Mouse (Mus musculus): Measurements from ENCODE around the gene Tbk1.

Tbk1 gene

DNA sequence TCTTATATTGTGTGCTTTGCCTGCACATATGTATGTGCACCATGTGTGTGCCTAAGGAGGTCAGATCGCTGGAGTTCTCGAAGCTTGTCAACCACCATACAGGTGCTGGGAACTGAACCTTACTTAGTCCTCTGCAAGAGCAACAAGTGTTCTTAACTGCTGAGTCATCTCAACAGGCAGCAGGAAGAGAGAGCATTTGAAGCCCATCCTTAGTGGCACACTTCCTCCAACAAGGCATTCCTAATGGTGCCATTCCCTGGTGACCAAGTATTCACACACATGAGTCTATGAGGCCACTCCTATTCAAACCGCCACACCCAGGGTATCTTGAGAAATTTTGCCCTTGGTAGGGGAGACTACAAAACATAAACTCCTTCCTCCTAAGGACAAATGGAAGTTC, 44.4 kb downstream of the Tbk1 start:
- no peak for DNase-seq (ENCODE audit: low spot score)

DNA sequence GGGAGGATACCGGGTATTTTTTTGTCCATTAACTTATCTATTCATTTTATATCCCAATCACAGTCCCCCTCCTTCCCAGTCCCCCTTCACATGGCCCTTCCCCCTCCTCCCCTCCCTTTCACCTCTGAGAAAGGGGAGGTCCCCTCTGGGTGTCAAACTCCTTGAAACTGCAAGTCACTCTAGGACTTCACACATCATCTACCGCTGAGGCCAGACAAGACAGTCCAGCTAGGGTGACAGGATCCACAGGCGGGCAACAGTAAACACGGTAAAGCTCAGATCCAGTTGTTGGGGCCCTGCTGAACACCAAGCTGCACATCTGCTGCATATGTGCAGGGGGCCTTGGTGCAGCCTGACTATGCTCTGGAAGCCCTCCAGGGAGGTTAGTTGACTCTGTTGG, 51.6 kb downstream of the Tbk1 start:
- no peak for DNase-seq (ENCODE audit: low spot score)

DNA sequence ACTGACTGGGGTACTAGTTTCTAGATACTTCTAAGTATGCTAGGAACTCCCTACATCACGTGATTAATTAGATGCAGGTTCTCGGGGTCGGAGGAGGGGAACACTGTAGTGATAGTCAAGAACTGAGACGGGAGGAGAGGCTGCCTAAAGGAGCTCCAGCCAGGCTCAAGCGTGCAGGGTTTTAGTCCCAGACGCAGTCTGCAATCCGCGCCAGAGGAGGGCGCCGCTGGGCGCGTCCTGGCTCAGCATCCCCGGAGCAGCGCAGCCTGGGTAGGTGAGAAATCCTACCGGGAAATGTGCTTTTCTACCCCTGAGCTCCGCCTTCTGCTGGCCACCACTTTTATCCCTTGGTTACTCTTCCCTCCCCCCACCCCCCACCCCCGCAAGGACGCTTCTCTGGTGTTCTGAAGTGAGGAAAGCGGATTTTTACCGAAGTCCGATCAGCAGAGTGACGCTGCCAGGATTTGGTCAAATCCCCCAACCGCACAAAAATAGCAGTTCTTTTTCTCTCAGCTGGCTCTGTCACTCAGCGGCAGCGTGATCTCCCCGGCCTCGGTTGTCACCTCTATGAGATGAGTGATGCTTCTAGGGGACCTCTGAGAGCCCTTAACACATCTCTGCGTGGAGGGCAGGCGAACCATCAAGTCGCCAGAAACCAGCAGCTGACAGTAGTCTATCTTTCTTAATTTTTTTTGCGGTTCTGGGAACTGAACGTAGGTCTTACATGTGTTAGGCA, 53.3 kb downstream of the Tbk1 start:
- DNase-seq (ENCODE audit: low spot score): peak; percentile 59

DNA sequence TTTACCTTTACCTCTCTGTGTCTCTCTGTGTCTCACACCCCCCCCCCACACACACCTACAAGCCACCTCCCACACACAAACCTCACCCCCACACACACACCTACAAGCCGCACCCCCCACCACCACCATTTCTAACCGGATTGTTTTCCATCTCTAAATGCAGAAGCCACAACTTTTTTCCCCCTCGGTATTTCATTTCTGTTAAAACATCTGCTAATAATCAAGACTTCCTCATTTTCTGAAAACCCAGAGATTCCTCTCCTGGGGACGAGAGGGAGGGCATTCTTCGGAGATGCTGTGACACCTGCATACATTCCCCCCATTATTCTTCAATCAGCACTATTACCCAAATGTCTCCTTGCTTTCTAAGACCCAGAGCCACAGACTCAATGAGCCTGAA, 55.0 kb downstream of the Tbk1 start:
- DNase-seq (ENCODE audit: low spot score): no peak

DNA sequence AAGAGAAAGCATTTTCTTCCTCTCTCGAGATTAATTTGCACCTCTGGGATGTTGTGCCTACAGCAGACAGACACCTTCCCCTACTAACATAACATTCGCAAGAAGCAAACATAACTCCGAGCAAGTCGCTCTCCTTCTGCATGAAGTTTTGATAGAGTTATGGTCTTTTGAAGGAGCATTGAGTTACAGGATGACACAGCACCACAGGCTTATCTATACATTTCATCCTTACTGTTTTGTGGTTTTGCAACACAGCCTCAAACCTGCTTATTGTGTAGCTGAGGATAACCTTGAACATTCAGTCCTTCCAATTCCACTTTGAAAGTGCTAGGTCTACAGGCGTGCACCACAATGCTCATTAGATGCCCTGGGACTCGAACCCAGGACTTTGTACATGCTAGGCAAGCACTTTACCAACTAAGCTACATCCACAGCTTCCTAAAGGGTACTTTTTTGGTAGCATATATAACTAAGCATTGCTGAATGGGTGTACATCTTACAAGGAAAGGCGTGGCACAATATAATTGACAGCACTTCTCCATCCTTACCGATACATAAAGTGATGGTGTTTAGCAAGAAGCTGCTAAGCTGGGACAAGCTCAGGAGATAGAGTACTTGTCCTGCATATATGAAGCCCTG, 56.1 kb downstream of the Tbk1 start:
- DNase-seq (ENCODE audit: low spot score): no peak

DNA sequence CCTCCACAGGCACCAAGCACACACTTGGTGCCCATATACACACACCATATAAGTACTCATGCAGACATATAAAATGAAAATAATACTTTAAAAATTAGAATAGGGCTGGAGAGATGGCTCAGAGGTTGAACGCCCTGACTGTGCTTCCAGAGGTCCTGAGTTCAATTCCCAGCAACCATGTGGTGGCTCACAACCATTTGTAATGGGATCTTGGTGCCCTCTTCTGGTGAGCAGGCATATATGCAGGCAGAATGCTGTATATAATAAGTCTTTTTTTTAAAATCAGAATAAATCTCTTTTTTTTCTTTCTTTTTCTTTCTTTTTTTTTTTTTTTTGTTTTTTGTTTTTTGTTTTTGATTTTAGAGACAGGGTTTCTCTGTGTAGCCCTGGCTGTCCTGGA, 57.3 kb downstream of the Tbk1 start:
- no peak for DNase-seq (ENCODE audit: low spot score)

DNA sequence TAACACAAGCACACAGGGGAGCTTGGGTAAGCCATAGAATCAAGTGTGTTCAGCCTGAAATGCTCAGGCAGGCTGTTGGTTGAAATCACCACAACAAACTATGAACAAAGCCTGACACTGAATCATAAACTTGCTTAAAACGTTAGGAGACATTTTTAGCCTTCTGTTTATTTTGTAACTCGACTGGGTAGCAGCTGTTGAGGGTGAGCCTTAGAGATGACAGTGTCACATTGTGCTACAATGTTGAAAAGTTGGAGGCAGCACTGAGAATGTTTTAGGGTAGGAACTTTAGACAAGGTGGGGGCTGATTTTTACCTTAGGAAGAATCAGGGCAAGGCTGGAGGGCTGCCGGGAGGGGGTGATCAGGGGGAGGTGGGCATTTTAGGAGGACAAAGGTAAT, 58.1 kb downstream of the Tbk1 start:
- DNase-seq (ENCODE audit: low spot score): no peak

DNA sequence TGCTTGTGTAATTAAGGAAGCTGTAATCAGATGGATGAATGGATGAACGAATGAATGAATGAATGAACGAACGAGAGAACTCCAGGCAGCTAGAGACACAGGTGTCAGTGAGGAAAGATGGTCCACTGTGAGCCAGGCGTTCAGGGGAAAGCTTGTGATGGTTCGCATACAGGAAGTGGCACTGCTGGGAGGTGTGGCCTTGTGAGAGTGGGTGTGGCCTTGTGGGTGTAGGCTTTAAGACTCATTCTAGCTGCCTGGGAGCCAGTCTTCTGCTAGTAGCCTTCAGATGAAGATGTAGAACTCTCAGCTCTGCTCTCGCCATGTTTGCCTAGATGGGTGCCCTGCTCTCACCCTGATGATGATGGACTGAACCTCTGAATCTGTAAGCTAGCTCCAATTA, 59.5 kb downstream of the Tbk1 start:
- no peak for DNase-seq (ENCODE audit: low spot score)

DNA sequence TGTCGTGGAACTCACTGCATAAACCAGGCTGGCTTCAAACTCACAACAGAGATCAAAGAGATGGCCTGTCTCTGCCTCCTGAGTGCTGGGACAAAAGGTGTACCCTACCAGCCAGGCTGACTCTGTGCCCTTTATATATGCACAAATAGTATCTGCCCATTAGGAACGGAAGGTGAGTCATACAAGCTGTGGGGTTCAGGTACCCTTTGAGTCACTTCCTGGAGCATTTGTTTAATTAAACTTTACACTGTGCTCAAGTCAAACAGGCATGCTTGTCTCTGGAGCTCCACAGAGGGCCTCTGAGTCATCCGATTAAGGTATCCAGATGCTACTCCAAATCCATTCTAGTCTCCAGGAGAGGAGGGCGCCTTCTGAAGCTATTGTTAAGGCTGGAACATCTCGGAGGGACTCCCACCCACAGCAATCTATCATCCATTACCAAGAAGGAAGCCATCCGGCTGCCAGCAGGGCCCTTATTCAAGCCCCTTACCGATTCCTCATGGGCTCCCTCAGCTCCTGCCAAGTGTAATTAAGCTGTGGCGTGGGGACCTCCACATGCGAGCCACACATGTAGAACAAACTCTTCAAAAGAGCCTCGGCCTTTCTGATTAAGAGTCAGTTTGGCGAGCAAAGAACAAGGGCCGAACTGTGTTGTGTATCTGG, 65.5 kb downstream of the Tbk1 start:
- DNase-seq (ENCODE audit: low spot score): peak; percentile 33

DNA sequence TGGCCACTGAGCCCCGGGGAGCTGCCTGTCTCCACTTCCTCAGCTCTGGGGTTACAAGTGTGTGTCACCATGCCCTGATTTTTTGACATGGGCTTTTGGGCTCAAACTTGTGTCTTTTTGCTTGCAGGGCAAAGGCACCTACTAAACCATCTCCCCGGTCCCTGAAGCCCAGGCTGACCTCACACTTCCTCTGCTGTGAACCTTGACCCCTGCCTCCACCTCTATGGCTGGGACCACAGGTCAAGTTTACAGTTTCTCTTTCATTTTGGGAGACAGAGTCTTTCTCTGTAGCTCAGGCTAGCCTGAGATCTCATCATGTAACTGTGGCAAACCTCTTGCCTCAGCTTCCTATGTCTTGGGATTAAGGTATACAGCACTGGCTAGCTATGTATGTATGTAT, 66.9 kb downstream of the Tbk1 start:
- DNase-seq (ENCODE audit: low spot score): no peak

DNA sequence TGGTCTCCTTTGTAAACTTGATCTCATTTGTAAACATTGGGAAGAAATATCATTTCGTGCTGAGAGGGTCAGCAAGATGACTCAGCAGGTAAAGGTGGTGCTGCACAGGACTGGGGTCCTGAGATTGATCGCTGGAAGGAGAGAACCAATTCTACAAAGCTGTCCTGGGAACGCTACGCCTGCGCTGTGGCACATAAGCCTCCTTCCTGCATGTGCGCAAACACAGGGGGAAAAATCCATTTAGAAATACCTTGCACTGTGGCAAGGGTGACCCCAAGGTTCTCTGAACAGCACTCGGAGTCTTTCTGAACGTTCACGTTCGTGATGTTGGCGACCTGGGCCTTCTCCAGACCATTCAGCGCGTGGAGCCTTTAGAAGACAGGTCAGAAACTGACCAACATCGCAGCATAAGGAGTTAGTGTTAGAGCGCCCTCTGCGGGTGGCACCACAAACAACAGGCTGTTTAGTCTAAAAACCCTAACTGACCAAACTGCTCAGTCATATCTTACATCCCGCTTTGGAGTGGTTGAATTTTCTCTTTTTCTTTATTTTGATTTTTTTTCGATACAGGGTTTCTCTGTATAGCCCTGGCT, 70.5 kb downstream of the Tbk1 start:
- DNase-seq (ENCODE audit: low spot score): peak; percentile 91

DNA sequence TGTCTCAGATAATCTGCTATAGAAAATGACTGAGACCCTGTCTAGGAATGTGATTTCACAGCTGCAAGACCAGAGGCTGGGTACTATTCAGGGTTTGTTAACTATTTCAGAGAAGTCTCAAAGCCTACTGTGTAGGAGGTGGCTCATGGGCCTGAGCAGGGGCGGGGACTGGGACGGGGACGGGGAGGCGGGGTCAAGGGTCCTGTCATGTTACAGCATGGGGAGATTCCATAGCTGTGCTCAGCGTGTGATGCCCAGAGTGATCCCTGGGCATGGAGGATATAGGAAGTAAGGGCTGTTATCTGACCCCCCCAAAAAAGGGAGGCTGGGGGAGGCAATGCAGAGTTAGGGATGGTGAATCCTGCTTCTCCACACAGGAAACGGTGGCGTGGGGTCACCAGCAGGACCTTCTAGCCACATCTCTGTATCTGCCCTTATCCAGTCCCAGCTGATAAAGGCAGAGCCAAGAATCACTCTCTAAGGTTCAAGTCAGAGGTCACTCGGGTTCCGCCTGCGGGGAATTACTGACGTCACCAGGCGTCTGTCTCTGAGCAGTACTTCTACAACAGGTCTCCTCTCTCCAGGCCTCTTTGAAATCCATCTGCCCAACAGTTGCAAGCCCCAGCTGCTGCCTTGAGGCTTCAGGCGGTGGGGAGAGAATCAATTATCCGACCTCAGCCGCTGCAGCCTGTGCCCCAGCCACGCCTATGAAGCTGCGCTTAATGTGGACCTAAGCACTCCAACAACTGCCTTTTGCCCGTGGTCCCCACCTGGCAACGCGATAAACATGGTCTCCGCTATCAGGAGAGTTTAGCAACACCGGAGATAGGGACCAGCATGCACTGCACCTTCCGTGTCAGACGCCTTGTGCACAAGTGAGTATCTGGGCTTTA, 76.6 kb downstream of the Tbk1 start:
- no peak for DNase-seq (ENCODE audit: low spot score)

DNA sequence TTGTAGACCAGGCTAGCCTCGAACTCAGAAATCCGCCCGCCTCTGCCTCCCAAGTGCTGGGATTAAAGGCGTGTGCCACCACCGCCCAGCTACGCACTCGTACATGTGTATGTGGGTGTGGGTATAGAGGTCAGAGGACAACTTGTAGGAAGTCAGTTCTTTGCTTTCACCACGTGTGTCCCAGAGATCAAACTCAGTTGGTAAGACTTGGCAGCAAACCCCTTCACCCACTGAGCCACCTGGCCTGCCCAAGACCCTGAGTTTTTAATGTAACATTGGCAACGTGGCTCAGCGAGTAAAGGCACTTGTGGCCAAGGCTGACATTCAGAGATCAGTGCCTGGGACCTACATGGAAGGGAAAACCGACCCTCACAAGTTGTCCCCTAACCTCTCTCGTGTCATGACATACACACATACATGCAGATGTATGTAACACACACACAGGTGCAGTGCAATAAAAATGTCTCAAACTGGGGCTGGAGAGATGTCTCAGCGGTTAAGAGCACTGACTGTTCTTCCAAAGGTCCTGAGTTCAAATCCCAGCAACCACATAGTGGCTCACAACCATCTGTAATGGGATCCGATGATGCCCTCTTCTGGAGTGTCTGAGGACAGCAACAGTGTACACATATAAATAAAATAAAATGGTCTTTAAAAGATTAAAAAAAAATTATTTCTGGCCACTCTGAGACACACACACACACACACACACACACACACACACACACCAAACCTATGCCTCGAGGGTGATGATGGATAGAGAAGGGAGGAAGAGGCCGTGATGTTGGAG, 78.6 kb downstream of the Tbk1 start:
- no peak for DNase-seq (ENCODE audit: low spot score)

DNA sequence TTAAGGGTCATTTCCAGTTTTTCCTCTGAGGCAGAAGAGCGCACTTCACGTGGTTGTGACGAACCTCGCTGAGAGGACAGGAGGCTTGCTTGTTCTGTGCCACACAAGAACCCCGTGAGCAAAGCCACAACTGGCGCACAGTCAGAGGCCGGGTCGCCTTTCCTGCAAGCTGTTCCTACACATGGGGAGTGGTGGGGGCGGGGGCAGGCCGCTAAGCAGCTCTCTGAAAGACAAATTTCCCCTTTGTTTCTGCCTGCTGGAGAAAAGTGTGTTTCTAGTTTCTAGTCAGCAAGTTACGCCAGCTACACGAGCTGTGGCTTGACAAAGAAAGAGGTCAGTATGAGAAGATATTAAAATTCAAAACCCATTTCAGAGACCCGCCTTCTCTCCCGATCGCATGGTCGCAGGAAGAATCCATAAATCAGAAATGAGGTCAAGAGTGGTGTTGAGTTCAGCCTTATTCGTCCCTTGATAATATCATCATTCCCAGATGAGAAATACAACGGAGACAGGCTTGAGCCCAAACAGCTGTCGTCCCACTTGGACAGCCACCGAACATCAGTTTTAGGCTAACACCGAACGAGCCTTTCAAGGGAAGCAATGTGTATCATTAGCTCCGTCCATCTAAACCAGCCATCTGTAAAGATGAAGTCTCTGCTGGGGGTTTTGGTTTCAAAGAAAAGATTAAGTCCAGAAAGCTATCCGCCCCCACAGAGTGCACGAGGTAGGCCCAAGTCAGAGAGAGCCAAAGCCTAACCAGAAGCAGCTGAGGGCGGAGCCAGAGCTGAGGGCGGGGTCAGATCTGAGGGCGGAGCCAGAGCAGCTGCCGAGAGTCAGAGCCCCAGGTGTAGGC, 79.6 kb downstream of the Tbk1 start:
- DNase-seq (ENCODE audit: low spot score): peak; percentile 67

DNA sequence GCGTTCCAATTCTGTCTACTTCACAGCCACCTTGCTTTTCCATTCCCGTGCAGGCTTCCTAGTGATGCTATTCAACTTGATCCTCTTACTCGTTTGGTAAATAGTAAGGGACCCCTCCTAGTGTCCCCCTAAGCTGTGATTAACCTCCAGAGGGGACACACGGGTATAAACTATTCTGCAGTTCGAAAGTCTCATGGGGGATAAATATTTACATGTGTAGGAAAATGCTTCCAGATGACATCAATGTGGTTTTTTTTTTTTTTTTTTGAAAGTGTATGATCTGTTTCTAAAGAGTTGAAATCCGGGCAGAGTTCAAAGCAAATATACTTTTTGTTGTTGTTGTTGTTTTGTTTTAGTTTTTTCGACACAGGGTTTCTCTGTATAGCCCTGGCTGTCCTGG, 80.7 kb downstream of the Tbk1 start:
- no peak for DNase-seq (ENCODE audit: low spot score)

DNA sequence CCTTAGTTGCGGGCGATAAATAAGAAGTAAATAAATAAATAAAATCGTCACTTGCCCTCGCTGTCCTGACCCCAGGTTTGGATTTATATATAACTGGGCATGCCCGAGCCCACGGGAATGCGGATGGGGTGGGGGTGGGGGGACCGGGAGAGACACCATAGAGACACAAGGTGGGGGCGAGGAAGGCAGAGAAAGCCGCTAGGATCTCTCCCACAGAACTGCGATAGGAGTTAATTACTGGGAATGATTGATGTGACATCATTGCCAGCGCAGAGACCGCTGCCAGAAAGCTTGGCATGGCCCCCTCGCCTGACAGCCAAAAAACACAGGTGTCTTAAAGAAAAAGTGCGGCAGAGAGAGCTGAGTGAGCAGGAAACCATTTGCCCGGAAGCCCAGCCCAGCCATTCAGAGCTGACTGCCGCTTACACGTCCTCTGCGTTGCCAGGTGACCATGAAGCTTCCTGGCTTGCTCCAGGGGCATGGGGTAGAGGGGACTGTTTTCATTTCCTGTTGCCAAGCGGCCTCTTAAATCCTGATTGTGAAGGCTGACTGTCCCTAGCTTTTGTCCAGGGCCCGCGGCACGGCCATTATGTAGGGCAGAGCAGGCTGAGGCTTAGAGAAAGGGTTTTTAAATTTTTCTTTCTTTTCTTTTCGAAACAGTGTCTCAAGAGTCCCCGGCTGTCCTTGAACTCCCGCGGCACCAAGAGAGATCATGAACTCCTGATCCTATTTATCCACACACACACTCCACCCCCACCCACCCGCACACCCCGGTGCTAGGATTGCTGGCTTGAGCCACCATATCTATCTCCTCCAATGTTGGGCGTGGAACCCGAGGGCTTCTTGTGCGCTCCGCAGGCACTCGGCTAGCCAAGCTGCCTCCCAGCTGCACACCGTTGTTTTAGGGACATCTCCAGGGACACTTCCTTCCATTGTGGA, 81.3 kb downstream of the Tbk1 start:
- DNase-seq (ENCODE audit: low spot score): peak; percentile 61

DNA sequence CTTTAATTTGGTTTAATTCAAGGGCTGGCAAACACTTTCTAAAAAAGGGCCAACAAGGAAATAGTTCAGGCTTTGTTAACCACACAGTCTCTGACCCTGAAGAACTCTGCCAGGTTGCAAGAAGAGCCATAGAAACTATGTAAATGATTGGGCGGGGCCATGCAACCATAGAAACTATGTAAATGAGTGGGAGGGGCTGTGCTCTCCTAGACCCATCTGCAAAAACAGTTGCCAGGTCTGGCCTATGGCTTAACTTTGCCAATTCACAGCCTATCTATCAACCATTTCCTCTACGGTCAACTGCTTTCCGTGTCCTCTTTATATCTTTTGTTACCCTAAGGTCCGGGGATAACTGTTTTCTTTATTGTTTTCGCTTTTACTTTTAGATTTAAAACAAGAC, 85.4 kb downstream of the Tbk1 start:
- DNase-seq (ENCODE audit: low spot score): no peak

DNA sequence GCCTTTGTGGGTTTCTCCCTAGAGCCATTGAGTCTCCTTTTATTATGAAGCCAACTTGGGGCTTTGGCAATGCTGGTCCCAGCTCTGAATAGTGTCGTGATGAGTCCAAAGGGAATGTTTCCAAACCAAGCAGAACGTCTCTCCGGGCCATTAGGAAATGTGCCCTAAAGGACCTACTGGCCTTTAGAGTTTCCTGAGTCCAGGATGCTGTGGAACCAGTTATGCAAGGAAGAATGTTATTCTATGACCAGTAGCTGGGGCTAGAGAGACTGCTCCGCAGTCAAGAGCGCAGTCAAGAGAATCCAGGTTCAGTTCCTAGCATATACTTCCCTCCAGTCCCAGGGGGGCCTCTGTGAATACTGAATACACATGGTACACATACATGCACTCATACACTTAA, 86.6 kb downstream of the Tbk1 start:
- peak; percentile 34 for DNase-seq (ENCODE audit: low spot score)

DNA sequence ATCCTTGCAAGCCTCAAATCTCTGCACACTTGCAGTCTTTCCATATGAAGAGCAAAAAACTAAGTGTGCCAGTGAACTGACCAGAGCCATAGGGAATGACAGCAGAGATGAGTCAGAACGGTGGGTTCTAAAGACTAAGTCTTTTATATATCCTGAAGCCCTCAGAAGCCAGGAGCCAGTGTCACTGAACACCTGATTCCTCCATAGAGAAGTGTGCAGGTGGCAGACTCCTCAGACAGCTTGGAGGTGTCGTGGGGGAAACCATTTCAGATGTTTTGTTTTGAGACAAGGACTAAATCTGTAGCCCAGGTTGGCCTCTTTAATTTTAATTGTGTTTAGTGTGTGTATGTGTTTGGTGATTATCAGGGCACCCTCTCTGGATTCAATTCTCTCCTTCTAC, 87.5 kb downstream of the Tbk1 start:
- no peak for DNase-seq (ENCODE audit: low spot score)

Measured in urinary bladder, postnatal 14 days (tissue).